Mouse (Mus musculus): ENCODE measurements at regions not wholly inside any gene's neighbourhood (a gene's known extent, or its start where the extent isn't known, plus 50 kb on each side); places are given as distances from the start of the nearest gene placed in this dataset.

GRCm38 (mm10) chr6:31200705-31201104 lies 197.8 kb upstream of the Mkln1 start:
- Histone ChIP-seq H3K27ac (ENCODE audit: low read length) (no peak overlapping the region), H3K4me2 (ENCODE audit: low read length) (no peak overlapping the region), H3K27me3 (ENCODE audit: control insufficient read depth, insufficient read depth, low read depth, low read length) (no peaks in the 10 kb centered on the region), H3K4me1 (ENCODE audit: control insufficient read depth, insufficient read depth, low read length) (no peaks in the 10 kb centered on the region), H3K4me3 (ENCODE audit: low read depth, low read length) (no peak overlapping the region), H3K36me3 (ENCODE audit: control insufficient read depth, insufficient read depth, low read length) (no peaks in the 10 kb centered on the region), H3K9ac (ENCODE audit: low read depth, low read length) (no peak overlapping the region), H3K9me3 (replicated peaks; ENCODE audit: control insufficient read depth, low read length, poor library complexity, severe bottlenecking) (no peaks in the 10 kb centered on the region)
- WGBS: 89% methylated on average over 3 of the region's 3 CpGs
- ATAC-seq: no peak

GRCm38 (mm10) chr6:31201375-31201972 lies 197.1 kb upstream of the Mkln1 start:
- no peaks in the 10 kb centered on the region for H3K27me3 ChIP-seq (ENCODE audit: control insufficient read depth, insufficient read depth, low read depth, low read length)
- no peak overlapping the region for H3K4me2 ChIP-seq (ENCODE audit: low read length)
- no peak overlapping the region for H3K9ac ChIP-seq (ENCODE audit: low read depth, low read length)
- 89% methylated on average over 4 of the region's 4 CpGs for WGBS
- no peak overlapping the region for H3K4me3 ChIP-seq (ENCODE audit: low read depth, low read length)
- H3K9me3 ChIP-seq (replicated peaks; ENCODE audit: control insufficient read depth, low read length, poor library complexity, severe bottlenecking): no peaks in the 10 kb centered on the region
- H3K36me3 ChIP-seq (ENCODE audit: control insufficient read depth, insufficient read depth, low read length): no peaks in the 10 kb centered on the region
- ATAC-seq: no peak
- no peaks in the 10 kb centered on the region for H3K4me1 ChIP-seq (ENCODE audit: control insufficient read depth, insufficient read depth, low read length)
- H3K27ac ChIP-seq (ENCODE audit: low read length): no peak overlapping the region

- Histone ChIP-seq H3K4me2 (ENCODE audit: low read length) (no peak overlapping the region), H3K9me3 (replicated peaks; ENCODE audit: control insufficient read depth, low read length, poor library complexity, severe bottlenecking) (no peaks in the 10 kb centered on the region), H3K27me3 (ENCODE audit: control insufficient read depth, insufficient read depth, low read depth, low read length) (no peaks in the 10 kb centered on the region), H3K27ac (ENCODE audit: low read length) (no peak overlapping the region), H3K4me3 (ENCODE audit: low read depth, low read length) (no peak overlapping the region), H3K36me3 (ENCODE audit: control insufficient read depth, insufficient read depth, low read length) (no peaks in the 10 kb centered on the region), H3K9ac (ENCODE audit: low read depth, low read length) (no peak overlapping the region), H3K4me1 (ENCODE audit: control insufficient read depth, insufficient read depth, low read length) (no peaks in the 10 kb centered on the region)
- no peak for ATAC-seq
Measured at GRCm38 (mm10) chr6:31202594-31202993, 195.9 kb upstream of the Mkln1 start.

- no peak for ATAC-seq
- WGBS: 89% methylated on average over 3 of the region's 3 CpGs
- no peaks in the 10 kb centered on the region for H3K36me3 ChIP-seq (ENCODE audit: control insufficient read depth, insufficient read depth, low read length)
Measured at GRCm38 (mm10) chr6:31204434-31204833, 194.1 kb upstream of the Mkln1 start.

GRCm38 (mm10) chr6:31204839-31205238 lies 193.7 kb upstream of the Mkln1 start:
- H3K9ac ChIP-seq (ENCODE audit: low read depth, low read length): no peak overlapping the region
- no peak overlapping the region for H3K4me3 ChIP-seq (ENCODE audit: low read depth, low read length)
- no peaks in the 10 kb centered on the region for H3K36me3 ChIP-seq (ENCODE audit: control insufficient read depth, insufficient read depth, low read length)
- no peaks in the 10 kb centered on the region for H3K4me1 ChIP-seq (ENCODE audit: control insufficient read depth, insufficient read depth, low read length)
- no peak overlapping the region for H3K4me2 ChIP-seq (ENCODE audit: low read length)
- no peak for ATAC-seq
- H3K9me3 ChIP-seq (replicated peaks; ENCODE audit: control insufficient read depth, low read length, poor library complexity, severe bottlenecking): no peaks in the 10 kb centered on the region
- no peak overlapping the region for H3K27ac ChIP-seq (ENCODE audit: low read length)
- WGBS: 90% methylated on average over 4 of the region's 4 CpGs
- H3K27me3 ChIP-seq (ENCODE audit: control insufficient read depth, insufficient read depth, low read depth, low read length): no peaks in the 10 kb centered on the region

More at GRCm38 (mm10) chr6:31204434-31204833, 194.1 kb upstream of the Mkln1 start:
- H3K27me3 ChIP-seq (ENCODE audit: control insufficient read depth, insufficient read depth, low read depth, low read length): no peaks in the 10 kb centered on the region
- no peak overlapping the region for H3K27ac ChIP-seq (ENCODE audit: low read length)
- H3K9me3 ChIP-seq (replicated peaks; ENCODE audit: control insufficient read depth, low read length, poor library complexity, severe bottlenecking): no peaks in the 10 kb centered on the region
- H3K4me2 ChIP-seq (ENCODE audit: low read length): no peak overlapping the region
- no peak overlapping the region for H3K9ac ChIP-seq (ENCODE audit: low read depth, low read length)
- H3K4me1 ChIP-seq (ENCODE audit: control insufficient read depth, insufficient read depth, low read length): no peaks in the 10 kb centered on the region
- H3K4me3 ChIP-seq (ENCODE audit: low read depth, low read length): no peak overlapping the region

- Histone ChIP-seq H3K4me3 (ENCODE audit: low read depth, low read length) (no peak overlapping the region), H3K36me3 (ENCODE audit: control insufficient read depth, insufficient read depth, low read length) (no peaks in the 10 kb centered on the region), H3K9me3 (replicated peaks; ENCODE audit: control insufficient read depth, low read length, poor library complexity, severe bottlenecking) (no peaks in the 10 kb centered on the region), H3K27me3 (ENCODE audit: control insufficient read depth, insufficient read depth, low read depth, low read length) (no peaks in the 10 kb centered on the region), H3K9ac (ENCODE audit: low read depth, low read length) (no peak overlapping the region), H3K4me1 (ENCODE audit: control insufficient read depth, insufficient read depth, low read length) (no peaks in the 10 kb centered on the region), H3K4me2 (ENCODE audit: low read length) (no peak overlapping the region), H3K27ac (ENCODE audit: low read length) (no peak overlapping the region)
- 84% methylated on average over 7 of the region's 7 CpGs for WGBS
- ATAC-seq: no peak
Measured at GRCm38 (mm10) chr6:31206106-31206505, 192.4 kb upstream of the Mkln1 start.

- no peaks in the 10 kb centered on the region for H3K4me1 ChIP-seq (ENCODE audit: control insufficient read depth, insufficient read depth, low read length)
- no peak overlapping the region for H3K27ac ChIP-seq (ENCODE audit: low read length)
- no peaks in the 10 kb centered on the region for H3K36me3 ChIP-seq (ENCODE audit: control insufficient read depth, insufficient read depth, low read length)
- no peak overlapping the region for H3K4me2 ChIP-seq (ENCODE audit: low read length)
- H3K9ac ChIP-seq (ENCODE audit: low read depth, low read length): no peak overlapping the region
- no peaks in the 10 kb centered on the region for H3K9me3 ChIP-seq (replicated peaks; ENCODE audit: control insufficient read depth, low read length, poor library complexity, severe bottlenecking)
- no peak overlapping the region for H3K4me3 ChIP-seq (ENCODE audit: low read depth, low read length)
- no peak for ATAC-seq
- H3K27me3 ChIP-seq (ENCODE audit: control insufficient read depth, insufficient read depth, low read depth, low read length): no peaks in the 10 kb centered on the region
- WGBS: 91% methylated on average over 12 of the region's 12 CpGs
Measured at GRCm38 (mm10) chr6:31207231-31207630, 191.3 kb upstream of the Mkln1 start.

GRCm38 (mm10) chr6:31208224-31208623 lies 190.3 kb upstream of the Mkln1 start:
- 92% methylated on average over 6 of the region's 6 CpGs for WGBS
- Histone ChIP-seq H3K4me1 (ENCODE audit: control insufficient read depth, insufficient read depth, low read length) (no peaks in the 10 kb centered on the region), H3K4me3 (ENCODE audit: low read depth, low read length) (no peak overlapping the region)

GRCm38 (mm10) chr6:31209411-31210139 lies 189.0 kb upstream of the Mkln1 start:
- Histone ChIP-seq H3K9me3 (replicated peaks; ENCODE audit: control insufficient read depth, low read length, poor library complexity, severe bottlenecking) (no peaks in the 10 kb centered on the region), H3K9ac (ENCODE audit: low read depth, low read length) (no peak overlapping the region), H3K4me2 (ENCODE audit: low read length) (no peak overlapping the region), H3K4me3 (ENCODE audit: low read depth, low read length) (no peak overlapping the region), H3K27ac (ENCODE audit: low read length) (no peak overlapping the region), H3K4me1 (ENCODE audit: control insufficient read depth, insufficient read depth, low read length) (no peaks in the 10 kb centered on the region), H3K27me3 (ENCODE audit: control insufficient read depth, insufficient read depth, low read depth, low read length) (no peaks in the 10 kb centered on the region), H3K36me3 (ENCODE audit: control insufficient read depth, insufficient read depth, low read length) (no peaks in the 10 kb centered on the region)
- ATAC-seq: no peak
- WGBS: 85% methylated on average over 15 of the region's 15 CpGs

More at GRCm38 (mm10) chr6:31208224-31208623, 190.3 kb upstream of the Mkln1 start:
- no peaks in the 10 kb centered on the region for H3K36me3 ChIP-seq (ENCODE audit: control insufficient read depth, insufficient read depth, low read length)
- no peaks in the 10 kb centered on the region for H3K9me3 ChIP-seq (replicated peaks; ENCODE audit: control insufficient read depth, low read length, poor library complexity, severe bottlenecking)
- H3K4me2 ChIP-seq (ENCODE audit: low read length): no peak overlapping the region
- no peak overlapping the region for H3K9ac ChIP-seq (ENCODE audit: low read depth, low read length)
- no peak for ATAC-seq
- no peaks in the 10 kb centered on the region for H3K27me3 ChIP-seq (ENCODE audit: control insufficient read depth, insufficient read depth, low read depth, low read length)
- H3K27ac ChIP-seq (ENCODE audit: low read length): no peak overlapping the region

All from midbrain, embryonic 16.5 days (tissue).